Mouse (Mus musculus): ENCODE data around the gene Atf7ip. TPM values are rescaled to one million over a fixed set of nuclear protein-coding genes. Genes with fewer than 3 reads are reported as not detected.

The Atf7ip gene
- 44.2 and 44.9 TPM in 2 replicates for polyA plus RNA-seq (2012; rRNA removed)

DNA sequence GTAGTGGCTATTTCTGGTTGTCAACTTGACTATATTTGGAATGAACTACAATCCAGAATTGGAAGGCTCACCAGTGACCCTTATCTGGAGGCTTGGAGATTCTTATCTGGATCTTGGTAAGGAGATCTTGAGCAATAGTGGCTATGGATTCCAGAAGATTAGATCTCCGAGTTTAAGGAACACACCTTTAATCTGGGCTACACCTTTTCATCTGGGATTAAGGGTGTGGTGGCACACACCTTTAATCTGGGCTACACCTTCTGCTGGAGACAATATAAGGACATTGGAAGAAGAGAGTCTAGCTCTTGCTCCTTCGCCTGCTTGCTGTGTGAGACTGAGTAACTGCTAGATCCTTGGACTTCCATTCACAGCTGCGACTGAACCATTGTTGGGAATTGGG is at the start of gene Atf7ip:
Atf7ip (plus strand) TSS at position 301 of the 400 bp plus-strand sequence.

Other genes starting within 250 kb of the Atf7ip start
- gene Gm8994, start 178.6 kb upstream of the Atf7ip start, polyA plus RNA-seq (2012; rRNA removed), result not detected in 2 replicates
- gene E330021D16Rik, start 90.6 kb upstream of the Atf7ip start, polyA plus RNA-seq (2012; rRNA removed), result not detected in 2 replicates
- gene Plbd1, start 155.8 kb downstream of the Atf7ip start, polyA plus RNA-seq (2012; rRNA removed), result 0.14 and 0.31 TPM in 2 replicates

Measured in central nervous system, embryonic 18 days (tissue).